Mouse (Mus musculus) spleen, adult 12 weeks (tissue): ENCODE data around the gene Fam168a.

Source experiments
- DNase-seq: peaks from one replicate; pipeline ENCODE4 v3.0.0; 2022; ENCODE audit warnings: low spot score

Gene Fam168a

GRCm38 (mm10) chr7:100780192-100780591 is 73.8 kb downstream of the Fam168a start:
- DNase-seq, result no peak

GRCm38 (mm10) chr7:100784650-100785049 is 78.2 kb downstream of the Fam168a start:
- DNase-seq, result no peak

GRCm38 (mm10) chr7:100785426-100785825 is 79.0 kb downstream of the Fam168a start:
- DNase-seq, result no peak

- no peak for DNase-seq
Observed at GRCm38 (mm10) chr7:100786078-100786477, 79.6 kb downstream of the Fam168a start.

- no peak for DNase-seq
Observed at GRCm38 (mm10) chr7:100788291-100788690, 81.9 kb downstream of the Fam168a start.

- no peak for DNase-seq
Observed at GRCm38 (mm10) chr7:100798810-100799209, 92.4 kb downstream of the Fam168a start.

GRCm38 (mm10) chr7:100805391-100805790 is 99.0 kb downstream of the Fam168a start:
- DNase-seq, result no peak

GRCm38 (mm10) chr7:100811912-100812311 is 105.5 kb downstream of the Fam168a start:
- DNase-seq, result no peak

- DNase-seq, result no peak
Observed at GRCm38 (mm10) chr7:100812641-100813040, 106.2 kb downstream of the Fam168a start.

- DNase-seq, result no peak
Observed at GRCm38 (mm10) chr7:100815900-100816570, 109.6 kb downstream of the Fam168a start.

- no peak for DNase-seq
Observed at GRCm38 (mm10) chr7:100816759-100817441, 110.5 kb downstream of the Fam168a start.

GRCm38 (mm10) chr7:100817442-100817760 is 111.0 kb downstream of the Fam168a start:
- DNase-seq, result no peak

- DNase-seq, result no peak
Observed at GRCm38 (mm10) chr7:100818401-100819064, 112.1 kb downstream of the Fam168a start.

GRCm38 (mm10) chr7:100824661-100825060 is 118.2 kb downstream of the Fam168a start:
- DNase-seq, result no peak

- DNase-seq, result no peak
Observed at GRCm38 (mm10) chr7:100828549-100828948, 122.1 kb downstream of the Fam168a start.

GRCm38 (mm10) chr7:100833859-100834258 is 127.4 kb downstream of the Fam168a start:
- no peak for DNase-seq

- no peak for DNase-seq
Observed at GRCm38 (mm10) chr7:100835168-100835567, 128.7 kb downstream of the Fam168a start.

GRCm38 (mm10) chr7:100835711-100836110 is 129.3 kb downstream of the Fam168a start:
- no peak for DNase-seq

- DNase-seq, result no peak
Observed at GRCm38 (mm10) chr7:100836657-100837056, 130.2 kb downstream of the Fam168a start.

- no peak for DNase-seq
Observed at GRCm38 (mm10) chr7:100837701-100838100, 131.3 kb downstream of the Fam168a start.

- no peak for DNase-seq
Observed at GRCm38 (mm10) chr7:100839632-100840402, 133.4 kb downstream of the Fam168a start.

GRCm38 (mm10) chr7:100840906-100841305 is 134.5 kb downstream of the Fam168a start:
- no peak for DNase-seq
